Mouse (Mus musculus) liver, embryonic 15.5 days (tissue): ENCODE results near the gene Shkbp1. TPM values are rescaled to one million over a fixed set of nuclear protein-coding genes. Genes with fewer than 3 reads are reported as not detected.

Experiments used
- ATAC-seq: fragments of 200-750 bp; cut with Nextera tagmentation; 2 replicates; pipeline ENCODE4 v1.8.0; 2017; ENCODE audit warnings: moderate number of reproducible peaks, mild to moderate bottlenecking, moderate library complexity; ENCODE audit not compliant: insufficient read depth
- H3K27ac ChIP-seq: fragments of 300-500 bp; sonication (generic); replicated peaks from 2 replicates; pipeline ENCODE4 v1.5.1; 2015; ENCODE audit warnings: mild to moderate bottlenecking, inconsistent platforms
- H3K27me3 ChIP-seq: fragments of 300-500 bp; sonication (generic); 2 replicates; pipeline ENCODE4 v1.6.1; 2015; ENCODE audit warnings: mild to moderate bottlenecking, inconsistent platforms
- H3K36me3 ChIP-seq: fragments of 300-500 bp; sonication (generic); replicated peaks from 2 replicates; pipeline ENCODE4 v1.6.1; 2015; ENCODE audit warnings: moderate library complexity, mild to moderate bottlenecking, inconsistent platforms
- H3K4me1 ChIP-seq: fragments of 300-500 bp; sonication (generic); replicated peaks from 2 replicates; pipeline ENCODE4 v1.6.1; 2015; ENCODE audit warnings: inconsistent platforms
- H3K4me2 ChIP-seq: fragments of 300-500 bp; sonication (generic); 2 replicates; pipeline ENCODE4 v1.6.1; 2015; ENCODE audit warnings: moderate library complexity, mild to moderate bottlenecking, inconsistent platforms
- H3K4me3 ChIP-seq: fragments of 300-500 bp; sonication (generic); replicated peaks from 2 replicates; pipeline ENCODE4 v1.5.1; 2015; ENCODE audit warnings: mild to moderate bottlenecking, inconsistent platforms
- H3K9ac ChIP-seq: fragments of 300-500 bp; sonication (generic); 2 replicates; pipeline ENCODE4 v1.6.1; 2015; ENCODE audit warnings: moderate library complexity, mild to moderate bottlenecking, inconsistent platforms
- H3K9me3 ChIP-seq: fragments of 300-500 bp; sonication (generic); replicated peaks from 2 replicates; pipeline ENCODE4 v1.6.1; 2016; ENCODE audit warnings: inconsistent platforms
- WGBS: fragments of 180-500 bp; shearing (Covaris S2); methylation state at CpG from one replicate; pipeline ENCODE4 v1.1.7; 2015; ENCODE audit warnings: mixed read lengths; ENCODE audit not compliant: insufficient replicate concordance; 5-methylcytosine and 5-hydroxymethylcytosine counted together
- polyA plus RNA-seq: library from polyadenylated mRNA; unstranded; fragments of >200 nt; fragmentation: Nextera tagmentation; extraction: Ambion mirVana; gene quantifications from 2 replicates; pipeline ENCODE4 v1.2.1, GENCODE M21; 2015

The Shkbp1 gene
- polyA plus RNA-seq, 1 experiment from 2014 or later, result 16.4 TPM

GRCm38 (mm10) chr7:27325697-27326096, 30.1 kb downstream of the Shkbp1 start:
- WGBS, result 2% methylated on average over 24 of the region's 24 CpGs
- no peak for ATAC-seq
- Histone ChIP-seq H3K9ac (no peak overlapping the region), H3K4me3 (peak overlapping the region; percentile 9; the same call in 1 of the 2 replicates), H3K4me2 (peak overlapping the region; percentile 29), H3K36me3 (no peaks in the 10 kb centered on the region), H3K27ac (no peak overlapping the region), H3K9me3 (no peaks in the 10 kb centered on the region), H3K27me3 (peaks cover 95% of the 10 kb centered on the region), H3K4me1 (peaks cover 21% of the 10 kb centered on the region)

- Histone ChIP-seq H3K9ac (no peak overlapping the region), H3K27ac (no peak overlapping the region), H3K4me2 (no peak overlapping the region), H3K4me3 (no peak overlapping the region), H3K9me3 (no peaks in the 10 kb centered on the region), H3K4me1 (peaks cover 13% of the 10 kb centered on the region), H3K36me3 (no peaks in the 10 kb centered on the region), H3K27me3 (peaks cover 87% of the 10 kb centered on the region)
- WGBS, result 38% methylated on average over 19 of the region's 20 CpGs
- no peak for ATAC-seq
These were observed 30.9 kb downstream of the Shkbp1 start for GRCm38 (mm10) chr7:27324928-27325327.

DNA sequence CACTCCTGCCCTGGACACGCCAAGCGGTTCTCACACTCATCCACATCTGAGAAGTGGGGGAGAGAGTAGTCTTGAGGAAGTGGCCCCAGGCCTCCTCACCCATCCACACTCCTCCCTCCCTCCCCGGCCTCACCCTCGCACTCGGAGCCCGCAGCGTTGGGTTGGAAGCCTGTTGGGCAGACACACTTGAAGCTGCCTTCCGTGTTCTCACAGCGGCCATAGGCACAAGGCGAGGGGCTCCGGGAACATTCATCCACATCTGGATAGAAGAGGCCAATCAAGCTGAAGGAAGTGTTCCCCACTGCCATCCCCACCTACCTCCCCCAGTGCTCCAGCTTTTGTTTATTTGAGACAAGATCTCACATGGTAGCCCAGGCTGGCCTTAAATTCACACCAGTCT, 31.7 kb downstream of the Shkbp1 start:
- Histone ChIP-seq H3K4me2 (no peak overlapping the region), H3K27ac (no peak overlapping the region), H3K36me3 (no peaks in the 10 kb centered on the region), H3K4me3 (no peak overlapping the region), H3K9ac (no peak overlapping the region), H3K27me3 (peaks cover 83% of the 10 kb centered on the region), H3K9me3 (no peaks in the 10 kb centered on the region), H3K4me1 (peaks cover 6% of the 10 kb centered on the region)
- 86% methylated on average over 11 of the region's 11 CpGs for WGBS
- ATAC-seq, result no peak

DNA sequence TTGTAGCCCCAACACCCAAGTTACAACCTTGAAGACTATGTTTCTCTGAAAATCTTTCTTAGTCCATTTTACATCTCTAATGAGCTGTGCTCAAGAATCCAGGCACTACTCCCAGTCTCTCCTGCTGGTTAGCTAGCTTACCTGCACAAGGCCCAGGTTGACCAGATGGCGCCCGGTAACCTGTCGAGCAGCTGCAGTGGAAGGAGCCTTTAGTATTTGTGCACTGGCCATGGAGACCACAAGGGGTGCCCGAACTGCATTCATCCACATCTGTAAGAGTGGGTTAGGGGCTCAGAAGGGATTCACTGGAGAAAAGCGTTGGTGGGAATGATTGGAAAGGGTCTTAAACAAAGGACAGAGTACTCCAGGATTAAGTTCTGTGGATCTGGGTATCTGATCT, 32.8 kb downstream of the Shkbp1 start:
- no peak overlapping the region for H3K9ac ChIP-seq
- no peaks in the 10 kb centered on the region for H3K36me3 ChIP-seq
- H3K9me3 ChIP-seq, result no peaks in the 10 kb centered on the region
- H3K4me3 ChIP-seq, result no peak overlapping the region
- no peak overlapping the region for H3K4me2 ChIP-seq
- H3K27ac ChIP-seq, result no peak overlapping the region
- H3K27me3 ChIP-seq, result peaks cover 72% of the 10 kb centered on the region
- no peaks in the 10 kb centered on the region for H3K4me1 ChIP-seq
- 69% methylated on average over 5 of the region's 5 CpGs for WGBS
- ATAC-seq, result no peak

- no peak overlapping the region for H3K27ac ChIP-seq
- H3K4me3 ChIP-seq, result no peak overlapping the region
- peaks cover 65% of the 10 kb centered on the region for H3K27me3 ChIP-seq
- no peaks in the 10 kb centered on the region for H3K36me3 ChIP-seq
- 16% methylated on average over 13 of the region's 13 CpGs for WGBS
- H3K9me3 ChIP-seq, result no peaks in the 10 kb centered on the region
- no peak overlapping the region for H3K9ac ChIP-seq
- no peak for ATAC-seq
- H3K4me1 ChIP-seq, result no peaks in the 10 kb centered on the region
- no peak overlapping the region for H3K4me2 ChIP-seq
These were observed 33.5 kb downstream of the Shkbp1 start for GRCm38 (mm10) chr7:27322291-27322690.

GRCm38 (mm10) chr7:27319411-27319810, 36.4 kb downstream of the Shkbp1 start:
- 78% methylated on average over 22 of the region's 22 CpGs for WGBS
- H3K9ac ChIP-seq, result no peak overlapping the region
- H3K9me3 ChIP-seq, result 0 out of 2 replicates have a peak, but pooled peaks cover under 1% of the 10 kb centered on the region
- H3K36me3 ChIP-seq, result no peaks in the 10 kb centered on the region
- no peak overlapping the region for H3K27ac ChIP-seq
- H3K27me3 ChIP-seq, result peaks cover 36% of the 10 kb centered on the region
- ATAC-seq, result no peak
- no peaks in the 10 kb centered on the region for H3K4me1 ChIP-seq
- no peak overlapping the region for H3K4me2 ChIP-seq
- H3K4me3 ChIP-seq, result no peak overlapping the region

- Histone ChIP-seq H3K36me3 (no peaks in the 10 kb centered on the region), H3K9me3 (0 out of 2 replicates have a peak, but pooled peaks cover 3% of the 10 kb centered on the region), H3K9ac (no peak overlapping the region), H3K4me2 (no peak overlapping the region), H3K4me3 (no peak overlapping the region), H3K27ac (no peak overlapping the region), H3K27me3 (peaks cover 15% of the 10 kb centered on the region), H3K4me1 (no peaks in the 10 kb centered on the region)
- 59% methylated on average over 7 of the region's 7 CpGs for WGBS
- no peak for ATAC-seq
These were observed 39.9 kb downstream of the Shkbp1 start for GRCm38 (mm10) chr7:27315958-27316357.

- Histone ChIP-seq H3K27ac (no peak overlapping the region), H3K36me3 (no peaks in the 10 kb centered on the region), H3K4me2 (no peak overlapping the region), H3K9ac (no peak overlapping the region), H3K4me1 (peaks cover 6% of the 10 kb centered on the region), H3K27me3 (peaks cover 24% of the 10 kb centered on the region), H3K4me3 (no peak overlapping the region), H3K9me3 (0 out of 2 replicates have a peak, but pooled peaks cover 3% of the 10 kb centered on the region)
- ATAC-seq, result no peak
- WGBS, result 70% methylated on average over 3 of the region's 3 CpGs
These were observed 41.4 kb downstream of the Shkbp1 start for GRCm38 (mm10) chr7:27314393-27314792.

GRCm38 (mm10) chr7:27311651-27312284, 44.1 kb downstream of the Shkbp1 start:
- 65% methylated on average over 12 of the region's 12 CpGs for WGBS

DNA sequence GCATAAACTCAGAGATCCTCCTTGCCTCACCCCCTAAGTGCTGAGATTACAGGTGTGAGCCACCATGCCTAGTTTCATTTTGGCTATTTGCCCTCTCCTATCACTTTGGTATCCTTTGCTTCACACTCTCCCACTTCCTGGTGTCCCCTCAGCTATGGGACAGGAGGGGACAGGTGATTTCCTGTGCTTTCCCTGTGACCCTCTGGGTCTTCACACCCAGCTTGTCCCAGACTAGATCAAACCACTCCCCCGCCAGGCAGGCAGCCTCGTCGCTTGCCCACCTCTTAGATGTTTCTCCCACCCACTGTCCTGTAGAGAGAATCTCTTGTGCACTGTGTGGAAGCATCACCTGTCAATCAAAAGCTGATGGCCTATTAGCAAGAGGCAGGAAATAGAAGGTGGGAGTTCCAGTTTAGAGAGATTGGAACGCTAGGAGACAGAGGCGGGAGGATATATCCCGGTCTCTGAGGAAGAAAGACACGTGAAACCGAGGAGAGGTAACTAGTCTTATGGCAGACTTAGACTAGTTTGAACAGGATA, 44.8 kb downstream of the Shkbp1 start:
- 35% methylated on average over 8 of the region's 8 CpGs for WGBS
- H3K4me1 ChIP-seq, result peaks cover 13% of the 10 kb centered on the region

More at GRCm38 (mm10) chr7:27311651-27312284, 44.1 kb downstream of the Shkbp1 start:
- Histone ChIP-seq H3K9me3 (0 out of 2 replicates have a peak, but pooled peaks cover 3% of the 10 kb centered on the region), H3K4me1 (peaks cover 13% of the 10 kb centered on the region), H3K27ac (no peak overlapping the region), H3K27me3 (peaks cover 41% of the 10 kb centered on the region), H3K36me3 (no peaks in the 10 kb centered on the region), H3K4me2 (no peak overlapping the region), H3K4me3 (no peak overlapping the region), H3K9ac (no peak overlapping the region)
- ATAC-seq, result no peak

DNA sequence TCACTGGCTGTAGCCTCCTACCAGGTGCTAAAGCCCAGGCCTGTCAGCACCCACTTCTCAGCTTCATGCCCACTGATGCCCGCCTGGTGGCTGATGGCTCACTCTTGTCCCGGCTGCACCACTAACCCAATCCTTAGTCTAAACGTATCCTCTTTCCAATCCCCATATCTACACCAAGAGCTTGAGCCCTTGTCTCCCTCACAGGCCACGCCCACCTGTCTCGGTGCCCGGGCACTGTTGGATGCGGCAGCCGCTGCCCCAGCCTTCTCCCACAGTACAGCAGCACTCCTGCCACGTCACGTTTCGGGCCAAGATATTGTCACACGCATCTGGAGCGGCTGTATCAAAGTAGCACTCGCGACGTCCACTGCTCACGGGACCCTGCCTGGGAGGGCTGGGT, 45.5 kb downstream of the Shkbp1 start:
- Histone ChIP-seq H3K9ac (no peak overlapping the region), H3K27me3 (peaks cover 41% of the 10 kb centered on the region), H3K4me2 (peak overlapping the region; percentile 15; the same call in 1 of the 2 replicates), H3K4me3 (0 out of 2 replicates have a peak overlapping the region, but pooled peaks have one; percentile 4), H3K27ac (no peak overlapping the region), H3K36me3 (no peaks in the 10 kb centered on the region), H3K9me3 (0 out of 2 replicates have a peak, but pooled peaks cover 3% of the 10 kb centered on the region), H3K4me1 (peaks cover 13% of the 10 kb centered on the region)
- ATAC-seq, result no peak
- WGBS, result 5% methylated on average over 17 of the region's 17 CpGs

More for the DNA sequence above, 44.8 kb downstream of the Shkbp1 start:
- no peak overlapping the region for H3K4me3 ChIP-seq
- H3K9ac ChIP-seq, result no peak overlapping the region
- no peak overlapping the region for H3K27ac ChIP-seq
- H3K27me3 ChIP-seq, result peaks cover 41% of the 10 kb centered on the region
- 0 out of 2 replicates have a peak, but pooled peaks cover 3% of the 10 kb centered on the region for H3K9me3 ChIP-seq
- no peak overlapping the region for H3K4me2 ChIP-seq
- H3K36me3 ChIP-seq, result no peaks in the 10 kb centered on the region
- ATAC-seq, result no peak
